Mouse (Mus musculus) A20 (cell line): ENCODE measurements at regions not wholly inside any gene's neighbourhood (a gene's known extent, or its start where the extent isn't known, plus 50 kb on each side); places are given as distances from the start of the nearest gene placed in this dataset.

Source experiments
- DNase-seq: peaks from one replicate; pipeline ENCODE4 v3.0.0-alpha.2; 2011; ENCODE audit warnings: low read depth, low spot score

- DNase-seq, result no peak
Measured at GRCm38 (mm10) chr2:143305747-143306570, 227.7 kb downstream of the Otor start.

GRCm38 (mm10) chr2:143306571-143306925 is 228.3 kb downstream of the Otor start:
- DNase-seq, result no peak

GRCm38 (mm10) chr2:143325486-143325885 is 220.5 kb upstream of the Pcsk2 start:
- no peak for DNase-seq

GRCm38 (mm10) chr2:143332071-143332470 is 213.9 kb upstream of the Pcsk2 start:
- no peak for DNase-seq

GRCm38 (mm10) chr2:143340364-143340763 is 205.6 kb upstream of the Pcsk2 start:
- DNase-seq, result no peak

GRCm38 (mm10) chr2:143364193-143364592 is 181.8 kb upstream of the Pcsk2 start:
- no peak for DNase-seq

- DNase-seq, result no peak
Measured at GRCm38 (mm10) chr2:143365976-143366375, 180.0 kb upstream of the Pcsk2 start.
